Mouse (Mus musculus) induced T-regulatory cell, adult 2 months (primary cell): ENCODE measurements around the gene Pgs1.

Experiments used
- DNase-seq: peaks from one replicate; pipeline ENCODE4 v3.0.0-alpha.2; 2012; ENCODE audit warnings: low read depth

The Pgs1 gene

DNA sequence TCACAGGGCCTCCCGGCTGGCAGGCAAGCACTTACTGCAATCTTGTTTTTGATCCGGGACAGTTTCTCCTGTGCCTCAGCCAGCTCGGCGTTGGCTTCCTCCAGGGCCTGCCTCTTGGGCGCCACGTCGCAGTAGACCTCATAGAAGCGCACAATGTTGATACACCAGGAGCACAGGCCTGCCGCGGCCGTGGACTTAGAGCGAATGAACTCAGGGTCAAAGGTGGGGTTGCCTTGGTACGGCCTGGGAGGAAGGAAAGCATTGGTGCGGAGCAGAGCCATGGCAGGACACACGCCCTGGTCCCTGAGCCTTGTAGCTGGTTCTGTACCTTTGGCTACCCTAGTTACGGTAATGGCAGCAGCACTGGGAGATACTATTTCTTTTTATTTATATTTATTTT is 64.1 kb downstream of the Pgs1 start:
- DNase-seq: no peak

DNA sequence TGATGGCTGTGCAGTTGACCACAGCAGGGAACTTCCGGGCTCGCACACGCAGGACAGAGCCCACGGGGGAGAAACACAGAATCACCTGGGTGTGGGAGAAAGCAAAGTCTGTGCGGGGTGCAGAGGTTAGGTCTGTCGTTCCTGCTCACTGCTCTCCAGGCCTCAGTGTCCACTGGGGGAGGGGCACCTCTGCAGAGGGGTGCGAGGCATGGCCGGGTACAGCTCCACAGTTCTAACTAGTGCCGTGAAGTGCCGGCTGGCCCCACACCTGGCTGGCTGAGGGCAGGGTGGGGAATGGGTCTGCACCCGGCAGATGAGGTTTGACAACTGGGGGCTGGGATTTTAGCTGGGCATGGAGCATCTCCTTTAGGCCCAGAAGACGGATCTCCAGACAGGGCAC is 72.3 kb downstream of the Pgs1 start:
- DNase-seq: no peak

DNA sequence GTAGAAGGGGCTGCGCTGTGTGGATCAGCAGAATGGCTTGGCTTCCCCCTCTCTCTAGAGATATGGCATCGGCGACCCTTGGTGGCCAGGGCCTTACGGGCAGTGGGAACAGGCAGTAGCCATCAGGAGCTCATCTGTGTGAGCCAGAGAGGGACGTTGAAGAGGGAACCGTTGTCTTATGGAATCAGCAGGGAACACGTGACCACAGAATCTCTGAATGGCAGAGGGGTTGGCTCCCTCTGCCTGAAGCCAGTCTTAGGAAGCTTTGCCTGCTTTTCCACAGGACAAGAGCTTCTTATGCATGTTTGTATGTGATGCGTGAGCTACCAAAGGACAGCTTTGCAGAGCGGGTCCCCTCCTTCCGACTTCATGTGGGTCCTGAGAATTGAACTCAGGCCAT is 72.8 kb downstream of the Pgs1 start:
- no peak for DNase-seq

DNA sequence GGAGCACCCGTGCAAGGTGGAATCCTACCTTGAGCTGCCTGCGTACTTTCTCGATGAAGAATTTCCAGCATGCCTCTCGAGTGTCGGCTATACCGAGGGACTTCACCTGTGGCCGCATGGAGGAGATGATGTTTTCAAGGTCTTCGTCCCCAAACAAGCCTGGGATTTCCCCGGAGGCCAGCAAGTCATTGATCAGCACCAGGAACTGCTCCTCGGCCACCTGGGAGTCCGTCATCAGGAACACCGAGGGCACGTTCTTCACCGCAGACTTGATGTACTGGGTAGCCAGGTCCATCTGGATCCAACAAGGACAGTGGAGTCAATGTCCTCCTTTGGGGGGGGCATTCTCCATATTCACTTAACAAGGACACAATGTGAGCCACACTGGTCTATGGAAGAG is 73.9 kb downstream of the Pgs1 start:
- no peak for DNase-seq

DNA sequence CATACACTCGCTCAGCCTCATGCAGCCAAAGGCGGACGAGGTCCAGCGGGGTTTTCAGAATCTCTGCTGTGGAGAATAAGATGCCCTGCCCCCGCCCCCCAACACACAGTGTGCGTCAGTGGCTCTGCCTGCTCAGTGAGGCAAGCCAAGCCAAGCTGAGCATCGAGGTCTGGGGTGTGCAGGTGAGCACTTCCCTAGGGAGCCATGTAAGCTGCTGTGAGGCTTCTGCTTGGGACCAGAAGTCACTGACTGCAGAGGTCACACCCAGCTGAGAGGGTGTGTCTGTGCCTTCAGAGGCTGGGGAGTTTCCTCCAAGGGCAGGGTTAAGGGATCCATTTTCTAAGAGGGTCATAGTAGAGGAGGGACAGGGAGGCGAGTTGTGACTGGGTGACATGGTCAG is 81.5 kb downstream of the Pgs1 start:
- no peak for DNase-seq

DNA sequence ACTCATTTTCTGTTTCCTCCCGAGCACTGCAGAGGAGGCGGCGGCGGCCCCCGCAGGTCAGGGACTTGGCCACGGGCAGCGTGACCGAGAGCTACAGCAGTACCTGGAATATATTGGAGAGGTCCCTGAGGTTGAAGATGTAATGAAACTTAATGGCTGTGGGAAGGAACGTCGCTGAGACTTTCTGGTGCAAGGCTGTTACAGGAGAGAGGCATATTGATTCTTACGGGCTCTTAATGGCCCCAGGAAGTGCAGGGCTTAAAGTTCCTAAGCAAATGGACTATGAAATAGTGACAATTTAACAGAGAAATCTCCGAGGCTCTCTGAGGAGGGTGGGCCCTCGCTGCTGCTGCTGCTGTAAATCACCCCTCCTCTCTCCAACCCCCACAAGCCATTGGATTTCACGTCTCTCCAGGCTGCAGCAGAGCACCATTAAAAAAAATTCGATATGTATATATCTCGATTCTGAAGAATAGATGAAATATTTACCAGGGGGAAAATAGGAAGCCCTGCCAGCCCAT is 82.8 kb downstream of the Pgs1 start:
- no peak for DNase-seq

DNA sequence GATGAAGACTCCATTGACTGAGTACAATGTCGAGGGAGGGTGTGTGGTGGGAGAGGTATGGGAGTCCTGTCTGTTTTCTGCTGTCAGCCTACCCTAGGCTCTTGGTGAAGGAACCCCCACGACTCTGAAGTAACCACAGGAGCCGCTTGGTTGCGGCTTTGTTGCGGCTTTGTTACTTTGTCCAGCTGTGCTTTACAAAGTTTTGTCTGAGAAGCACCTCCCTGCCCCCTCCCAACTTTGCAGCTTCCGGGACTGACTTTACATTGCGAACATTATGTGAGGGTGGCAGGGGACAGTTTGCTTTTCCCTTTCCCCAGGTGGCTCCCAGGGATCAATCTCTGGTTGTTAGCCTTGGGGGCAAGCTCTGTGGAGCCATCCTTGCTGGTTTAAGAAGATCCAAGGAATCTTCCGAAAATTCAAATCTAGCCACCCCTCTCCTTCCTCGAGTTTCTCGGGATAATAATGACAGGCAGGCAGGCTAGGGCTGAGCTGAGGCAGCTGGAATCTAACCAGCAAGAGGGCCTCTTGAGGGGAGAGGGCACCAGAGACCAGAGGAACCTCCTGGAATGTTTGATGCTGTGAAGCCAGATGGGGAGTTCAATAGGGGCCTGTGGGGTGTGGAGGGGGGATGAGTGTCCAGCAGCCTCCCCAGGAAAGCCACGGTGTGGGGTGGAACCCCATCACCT is 85.3 kb downstream of the Pgs1 start:
- no peak for DNase-seq
